Mouse (Mus musculus) ovary, postnatal 36 days (tissue): ENCODE data around the gene Lpcat2b.
"Not testable (repeated sequence)": the region's sequence is repeated elsewhere in the genome, so short reads cannot be mapped to it uniquely, and the experiment has no call there.

Experiments used
- DNase-seq: peaks from one replicate; pipeline ENCODE4 v3.0.0; 2022; ENCODE audit warnings: low spot score, mixed read lengths

Lpcat2b gene

DNA sequence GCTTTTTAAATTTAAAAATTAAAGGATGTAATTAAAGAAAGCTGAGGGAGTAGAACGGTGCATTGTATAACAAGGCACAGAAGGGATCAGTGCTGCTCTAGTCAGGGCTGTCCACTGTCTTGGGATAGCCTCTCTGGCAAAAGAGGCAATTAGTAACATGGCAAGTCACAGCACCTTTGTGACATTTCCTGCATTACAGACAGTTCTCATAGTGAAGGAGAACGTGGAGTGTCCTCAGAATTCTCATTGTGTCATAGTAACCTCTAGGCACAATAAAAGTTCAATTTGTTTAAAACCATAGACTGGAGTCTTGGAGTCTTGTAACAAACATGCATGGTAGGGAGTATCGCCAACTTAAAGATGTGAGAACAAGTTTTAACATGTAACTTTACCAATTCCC lies at the start of gene Lpcat2b:
TSS of gene Lpcat2b (plus strand) at position 301 of the 400 bp plus-strand sequence.
- no peak for DNase-seq

DNA sequence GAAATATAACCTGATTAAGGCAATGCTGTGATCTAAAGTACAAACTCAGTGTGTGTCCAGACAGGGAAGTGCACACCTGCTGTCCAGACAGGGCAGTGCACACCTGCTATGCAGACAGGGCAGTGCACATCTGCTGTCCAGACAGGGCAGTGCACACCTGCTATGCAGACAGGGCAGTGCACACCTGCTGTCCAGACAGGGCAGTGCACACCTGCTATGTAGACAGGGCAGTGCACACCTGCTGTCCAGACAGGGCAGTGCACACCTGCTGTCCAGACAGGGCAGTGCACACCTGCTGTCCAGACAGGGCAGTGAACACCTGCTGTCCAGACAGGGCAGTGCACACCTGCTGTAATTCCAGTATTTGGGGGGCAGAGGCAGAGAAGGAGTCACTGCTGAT lies 44.9 kb upstream of the Lpcat2b start:
- not testable (repeated sequence) for DNase-seq

DNA sequence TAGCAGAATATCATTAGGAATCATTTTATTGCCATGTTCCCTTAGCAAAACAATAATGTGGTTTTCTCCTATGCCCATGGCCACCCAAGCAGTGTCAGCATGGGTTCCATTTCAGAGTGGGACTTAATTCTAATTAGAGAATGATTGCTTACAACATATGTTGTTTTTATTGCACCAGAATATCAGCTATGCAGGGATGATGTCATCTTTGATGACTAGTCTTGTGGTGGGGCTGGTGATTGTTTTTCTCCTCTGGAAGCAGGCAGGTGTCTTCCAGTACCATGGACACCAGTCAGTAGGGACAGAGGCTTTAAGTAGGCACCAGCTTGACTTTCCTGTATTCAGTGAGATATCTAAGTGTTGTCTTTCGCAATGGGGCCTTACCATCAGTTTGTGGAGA lies 43.6 kb upstream of the Lpcat2b start:
- no peak for DNase-seq

DNA sequence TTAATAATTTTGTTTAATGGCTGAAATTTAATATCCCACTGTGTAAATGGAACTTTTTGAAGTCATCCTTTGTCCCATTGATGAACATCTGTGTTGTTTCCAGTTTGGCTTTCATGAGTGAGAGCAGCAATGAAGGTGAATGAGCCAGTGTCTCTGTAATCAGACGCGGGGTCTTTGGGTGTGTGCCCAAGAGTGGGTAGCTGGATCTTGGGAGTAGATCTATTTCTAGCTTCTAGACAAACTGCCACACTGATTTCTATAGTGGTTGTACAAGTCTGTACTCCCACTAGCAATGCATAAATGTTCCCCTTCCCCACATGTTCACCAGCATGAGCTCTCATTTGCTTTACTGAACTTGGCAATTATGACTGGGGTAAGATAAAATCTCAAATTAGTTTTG lies 42.0 kb upstream of the Lpcat2b start:
- DNase-seq, result no peak

DNA sequence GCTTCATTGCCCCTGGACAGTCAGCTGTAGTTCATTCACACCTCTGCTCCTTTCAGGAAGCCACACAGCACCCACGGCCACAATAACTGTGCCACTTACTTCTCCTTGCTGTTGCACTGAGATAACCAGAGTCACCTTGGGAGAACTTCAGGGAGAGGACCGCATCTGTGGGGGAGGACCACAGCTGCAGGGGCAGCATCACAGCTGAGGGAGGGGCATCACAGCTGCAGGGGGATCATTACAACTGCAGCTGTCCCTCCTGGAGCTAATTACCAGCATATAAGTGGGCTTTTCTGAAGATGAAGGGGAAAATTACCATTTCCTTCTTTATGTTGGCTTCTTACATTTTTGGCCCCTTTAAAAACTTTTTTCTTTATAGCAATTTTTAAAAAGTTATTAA lies 36.9 kb upstream of the Lpcat2b start:
- no peak for DNase-seq

DNA sequence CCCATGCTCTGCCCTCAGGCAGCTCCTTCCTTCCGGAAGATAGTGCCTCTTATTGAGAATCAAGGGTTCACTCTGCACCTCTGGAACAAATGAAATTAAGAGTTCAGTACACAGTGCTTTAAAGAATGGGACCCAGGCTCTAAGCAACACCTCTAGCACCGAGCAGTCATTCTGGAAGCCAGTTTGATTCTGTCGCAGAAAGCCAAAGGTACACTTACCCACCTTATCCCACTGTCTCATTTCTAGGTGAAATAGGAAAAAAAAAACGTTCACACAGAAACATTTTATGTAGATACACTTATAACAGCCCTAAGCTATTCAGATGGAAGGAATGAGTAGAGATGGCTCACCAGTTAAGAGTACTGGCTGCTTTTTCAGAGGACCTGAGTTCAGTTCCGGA lies 28.9 kb upstream of the Lpcat2b start, which contains the start of gene Ephx4:
TSS of gene Ephx4 (plus strand) at position 301 of the 400 bp plus-strand sequence.
- no peak for DNase-seq

DNA sequence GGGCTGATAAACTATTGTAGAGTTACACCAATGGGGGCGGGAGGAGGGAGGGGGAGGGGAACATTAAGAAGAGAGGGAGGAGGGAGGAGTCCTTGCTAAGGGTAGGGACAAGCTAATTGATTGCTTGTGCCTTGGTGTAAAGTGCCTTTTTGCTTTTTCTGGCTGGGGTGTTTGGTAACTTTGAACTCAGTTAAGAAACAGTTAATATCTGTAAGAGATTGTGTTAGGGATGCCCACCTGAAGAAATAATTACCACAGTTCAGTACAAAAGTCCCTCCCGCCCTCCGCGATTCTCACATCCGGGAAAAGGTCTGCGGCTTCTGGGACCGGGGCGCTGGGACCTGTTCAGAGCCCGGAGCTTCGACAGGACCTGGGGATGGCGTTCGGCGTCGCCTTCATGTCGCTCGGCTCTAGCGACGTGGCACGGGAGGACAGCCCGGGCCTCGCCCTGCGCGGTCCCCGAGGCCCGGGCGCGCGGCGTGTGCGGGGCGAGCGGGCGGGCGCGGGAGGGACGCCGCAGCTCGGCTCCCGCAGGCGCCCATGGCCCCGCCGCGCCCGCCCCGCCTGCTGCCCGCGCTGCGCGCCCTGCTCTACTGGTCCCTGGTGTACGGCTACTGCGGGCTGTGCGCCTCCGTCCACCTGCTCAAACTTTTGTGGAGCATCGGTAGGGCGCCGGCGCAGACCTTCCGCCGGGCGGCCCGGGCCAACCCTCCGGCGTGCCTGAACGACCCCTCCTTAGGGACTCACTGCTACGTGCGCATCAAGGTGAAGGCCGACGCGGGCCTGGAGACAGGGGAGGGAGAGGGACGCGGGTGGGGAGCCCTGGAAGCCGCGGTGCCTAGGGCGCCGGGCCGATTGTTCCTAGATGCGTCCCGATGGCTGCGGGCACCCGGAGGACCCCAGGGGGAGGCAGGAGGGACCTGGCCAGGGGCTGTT lies 28.1 kb upstream of the Lpcat2b start:
- DNase-seq, result peak; percentile 35

DNA sequence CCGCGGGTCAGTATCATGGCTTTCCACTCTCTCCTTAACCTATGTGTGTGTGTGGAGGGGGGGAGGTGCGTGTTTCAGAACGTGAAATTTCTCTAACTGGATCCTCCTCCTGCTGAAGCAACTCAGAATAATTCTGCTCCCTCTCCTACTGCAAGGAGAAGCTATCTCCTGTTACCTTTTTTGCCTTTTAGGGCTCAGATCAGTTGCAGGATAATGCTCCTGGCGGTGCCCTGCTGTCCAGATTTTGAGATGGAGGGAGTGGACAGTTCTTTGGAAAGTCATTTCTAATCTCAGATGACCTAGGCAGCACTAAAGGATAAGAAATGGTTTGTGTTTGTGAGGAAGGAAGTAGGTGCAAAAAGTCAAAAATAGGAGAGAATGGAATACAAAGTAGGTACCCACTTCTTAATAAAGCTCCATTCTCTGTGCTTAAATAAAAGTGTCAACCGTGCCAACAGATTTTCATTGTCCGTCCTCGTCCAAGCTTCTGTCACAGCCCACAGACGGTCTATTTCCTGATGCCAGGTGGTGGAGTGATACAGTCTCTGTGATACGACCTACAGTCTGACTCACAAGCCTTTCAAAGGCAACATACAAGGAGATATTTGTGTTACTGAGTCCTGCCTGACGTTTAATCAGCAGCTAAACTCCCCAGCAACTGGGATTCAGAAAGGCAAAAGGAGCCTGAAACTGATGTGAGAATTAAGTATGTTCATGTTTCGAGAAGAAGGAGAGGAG lies 27.2 kb upstream of the Lpcat2b start:
- no peak for DNase-seq

DNA sequence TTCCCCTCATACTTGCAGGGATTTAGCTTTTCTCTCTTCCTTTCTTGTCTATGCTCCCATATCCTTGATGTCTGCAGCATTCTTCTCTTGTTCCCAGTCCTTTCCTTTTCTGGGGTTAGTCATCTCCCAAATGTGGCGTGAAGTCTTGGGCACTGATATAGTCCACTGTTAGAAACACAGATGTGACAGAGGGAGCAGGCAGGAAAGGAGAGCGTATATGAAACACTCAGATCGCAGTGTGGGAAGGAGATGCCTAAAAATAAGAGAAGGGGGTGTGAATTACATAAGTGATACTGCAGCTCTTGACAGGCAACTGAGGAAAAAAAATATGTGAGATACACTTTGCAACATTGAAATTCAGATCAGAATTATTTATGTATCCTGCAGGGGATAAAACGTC lies 26.0 kb upstream of the Lpcat2b start:
- no peak for DNase-seq

DNA sequence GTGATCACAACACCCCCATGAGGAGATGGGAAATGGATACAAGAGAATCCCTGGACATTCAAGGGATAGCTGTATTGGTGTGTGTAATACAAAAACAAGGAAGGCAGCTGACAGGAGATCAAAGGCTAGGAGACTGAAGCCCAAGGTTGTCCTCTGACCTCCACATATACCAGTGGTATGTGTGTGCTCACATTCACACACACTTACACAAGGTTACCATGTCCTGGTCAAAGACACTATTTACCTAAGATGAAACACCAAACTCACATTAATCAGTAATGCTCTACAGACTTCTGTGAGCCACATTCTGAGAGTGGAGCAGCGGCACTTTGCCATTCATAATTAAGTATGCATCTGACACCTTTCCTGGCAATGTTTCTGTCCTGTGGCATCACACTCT lies 21.0 kb upstream of the Lpcat2b start:
- no peak for DNase-seq

DNA sequence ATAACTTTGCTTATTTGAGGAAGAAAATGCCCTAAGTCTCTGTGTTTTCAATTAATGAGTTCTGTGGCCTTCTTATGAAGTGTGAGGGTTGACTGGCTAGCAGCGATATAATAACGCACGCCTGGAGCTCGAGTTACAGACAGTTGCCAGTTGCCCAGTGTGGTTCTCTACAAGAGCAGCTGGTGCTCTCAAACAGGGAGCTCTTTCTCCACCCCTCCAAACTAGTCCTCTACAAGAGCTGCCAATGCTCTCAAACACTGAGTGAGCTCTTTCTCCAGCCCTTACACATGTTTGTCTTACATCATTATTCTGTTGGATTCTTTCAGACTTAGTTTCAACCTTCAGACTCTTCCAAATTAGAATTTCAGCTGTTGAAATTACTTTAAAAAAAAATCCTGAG lies 20.0 kb upstream of the Lpcat2b start:
- DNase-seq, result no peak

DNA sequence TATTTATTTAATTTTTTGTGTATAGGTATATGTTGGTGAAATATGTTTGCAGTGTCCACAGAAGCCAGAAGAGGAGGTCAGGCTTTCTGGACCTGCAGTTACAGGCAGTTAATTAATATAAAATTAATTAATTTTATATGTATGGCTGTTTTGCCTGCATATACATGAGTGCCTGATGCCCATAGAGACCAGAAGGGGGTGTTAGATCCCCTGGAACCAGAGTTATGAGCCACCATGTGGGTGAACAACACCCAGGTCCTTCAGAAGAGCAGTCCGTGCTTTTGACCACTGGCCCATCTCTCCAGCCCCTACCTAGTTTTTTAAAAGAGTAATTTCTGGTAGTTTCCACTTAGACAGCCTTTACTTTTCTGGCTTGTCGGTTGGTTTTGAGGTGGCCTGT lies 19.1 kb upstream of the Lpcat2b start:
- no peak for DNase-seq

DNA sequence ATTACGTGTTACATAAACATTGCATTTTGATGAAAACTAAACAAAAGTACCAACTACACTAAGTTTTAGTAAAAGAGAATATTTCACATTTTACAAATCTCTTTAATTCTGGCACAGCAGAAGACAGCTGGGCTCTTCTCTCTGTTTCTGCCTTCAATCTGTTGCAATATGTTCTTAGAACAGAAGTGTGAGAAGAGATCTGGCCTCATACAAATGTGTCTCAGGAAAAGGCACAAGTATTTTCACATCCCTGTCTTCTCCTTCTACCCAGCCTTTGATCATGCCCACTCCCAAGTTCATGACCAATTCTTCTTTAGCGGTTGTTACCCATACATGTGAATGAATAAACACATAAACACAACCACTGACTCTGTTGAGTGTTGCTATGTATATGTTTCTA lies 16.3 kb upstream of the Lpcat2b start:
- no peak for DNase-seq

DNA sequence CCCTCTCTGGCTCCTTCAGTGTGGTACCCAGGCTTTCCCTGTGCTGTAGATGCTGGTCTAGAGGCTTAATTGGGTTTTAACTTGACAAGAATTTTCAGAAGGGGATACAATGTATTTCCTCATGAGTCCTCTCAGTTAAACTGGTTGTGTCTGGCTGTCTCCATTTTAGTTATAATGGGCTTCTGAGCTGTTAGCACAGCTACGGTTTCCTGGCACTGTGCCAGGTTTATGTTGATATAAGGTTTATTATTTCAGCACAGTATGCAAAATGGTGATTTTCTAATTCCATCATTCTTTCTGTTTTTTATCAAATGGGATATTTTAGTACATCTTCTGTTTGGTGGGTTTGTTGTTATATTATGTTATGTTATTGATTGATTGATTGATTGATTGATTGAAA lies 9.7 kb upstream of the Lpcat2b start:
- DNase-seq, result no peak

DNA sequence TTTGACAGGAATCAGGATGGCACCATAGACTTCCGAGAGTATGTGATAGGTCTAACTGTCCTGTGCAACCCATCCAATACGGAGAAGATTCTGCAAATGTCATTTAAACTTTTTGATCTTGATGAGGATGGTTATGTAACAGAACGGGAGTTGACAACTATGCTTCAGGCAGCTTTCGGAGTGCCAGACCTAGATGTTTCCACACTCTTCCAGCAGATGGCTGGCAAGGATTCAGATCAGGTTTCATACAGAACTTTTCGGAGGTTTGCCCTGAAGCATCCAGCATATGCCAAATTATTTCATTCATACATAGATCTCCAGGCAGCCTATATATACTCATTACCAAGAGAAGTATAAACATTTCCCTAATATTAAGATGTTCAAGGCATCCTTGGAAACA lies 2.7 kb downstream of the Lpcat2b start:
- no peak for DNase-seq

DNA sequence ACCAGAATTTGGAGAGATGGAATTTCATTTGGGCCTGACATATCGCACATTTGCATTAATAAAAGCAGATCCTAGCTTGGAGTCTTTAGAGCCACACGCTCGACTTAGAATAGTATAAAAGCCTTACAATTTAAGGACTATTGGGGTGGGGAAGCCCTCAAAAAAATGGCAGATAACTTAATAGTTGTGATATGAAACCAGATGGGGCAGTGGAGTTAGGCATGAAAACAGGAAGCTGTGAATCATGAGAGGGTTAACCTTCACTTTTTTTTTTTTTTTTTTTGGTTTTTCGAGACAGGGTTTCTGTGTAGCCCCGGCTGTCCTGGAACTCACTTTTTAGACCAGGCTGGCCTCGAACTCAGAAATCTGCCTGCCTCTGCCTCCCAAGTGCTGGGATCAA lies 4.8 kb downstream of the Lpcat2b start:
- no peak for DNase-seq

DNA sequence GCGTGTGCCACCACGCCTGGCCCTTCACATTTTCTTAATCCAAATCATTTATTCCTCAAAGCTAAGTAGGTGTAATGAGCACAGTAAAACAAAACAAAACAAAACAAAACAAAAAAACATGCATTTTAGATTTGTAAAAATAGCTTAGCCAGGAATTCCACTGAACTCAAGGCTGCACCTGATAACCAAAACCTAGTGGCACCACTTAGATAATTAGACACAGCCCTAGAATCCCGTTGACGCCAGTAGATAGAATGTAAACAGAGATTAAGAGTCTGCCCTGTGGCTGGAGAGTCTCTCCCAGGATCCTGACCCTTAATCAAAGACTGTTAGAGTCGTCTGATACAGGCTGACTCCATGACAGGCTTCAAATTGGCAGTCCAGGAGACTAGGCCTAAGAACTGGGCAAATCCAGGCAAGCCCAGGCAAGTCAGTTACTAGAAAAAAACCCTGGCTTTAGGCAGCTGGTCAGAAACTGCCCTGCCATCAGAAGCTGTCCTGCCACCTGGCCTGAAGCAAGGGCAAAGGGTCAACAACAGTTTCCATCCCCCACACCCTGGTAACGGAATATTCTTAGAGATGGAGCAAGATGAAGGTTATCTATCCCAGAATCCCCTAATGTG lies 5.3 kb downstream of the Lpcat2b start:
- DNase-seq, result no peak

DNA sequence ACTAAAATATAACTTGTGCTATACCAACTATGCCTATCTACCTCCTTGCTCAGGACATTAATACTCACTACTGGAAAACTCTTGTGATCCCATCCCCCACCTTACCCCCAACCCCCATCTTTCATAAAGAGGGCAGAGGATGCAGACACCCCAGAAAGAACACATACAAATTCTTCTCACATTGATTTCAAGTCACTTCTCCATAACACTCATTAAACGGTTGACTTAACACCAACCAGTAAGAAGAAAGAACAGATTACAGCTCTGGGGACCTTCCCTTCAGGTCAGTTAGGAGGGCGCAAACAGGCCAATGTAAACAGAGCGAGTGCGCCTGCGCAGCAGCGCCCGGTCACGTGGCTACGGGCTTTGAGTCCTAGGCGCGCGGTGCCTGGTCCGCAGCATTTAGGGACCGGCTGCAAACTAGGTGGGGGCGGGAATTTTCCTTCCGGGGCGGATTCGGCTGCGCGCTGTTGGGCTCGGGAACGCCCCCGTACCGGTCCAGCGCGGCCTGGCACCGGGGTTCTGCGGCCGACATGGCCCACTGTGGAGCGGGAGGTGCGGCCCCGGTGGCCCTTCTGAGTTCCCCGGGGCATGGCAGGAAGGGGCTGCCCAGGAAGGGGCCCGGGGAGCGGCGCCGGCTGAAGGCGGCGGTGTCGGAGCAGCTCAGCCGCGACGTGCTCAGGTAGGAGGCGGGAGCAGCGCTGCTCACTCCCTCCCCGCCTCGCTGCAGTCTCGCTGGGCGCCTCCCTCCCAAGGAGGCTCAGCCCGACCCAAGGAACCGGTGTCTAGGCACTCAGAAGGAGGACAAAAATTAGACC lies 6.3 kb downstream of the Lpcat2b start, which contains the start of gene Btbd8:
TSS of gene Btbd8 (plus strand) at position 534 of the 818 bp plus-strand sequence.
- DNase-seq, result peak; percentile 94

DNA sequence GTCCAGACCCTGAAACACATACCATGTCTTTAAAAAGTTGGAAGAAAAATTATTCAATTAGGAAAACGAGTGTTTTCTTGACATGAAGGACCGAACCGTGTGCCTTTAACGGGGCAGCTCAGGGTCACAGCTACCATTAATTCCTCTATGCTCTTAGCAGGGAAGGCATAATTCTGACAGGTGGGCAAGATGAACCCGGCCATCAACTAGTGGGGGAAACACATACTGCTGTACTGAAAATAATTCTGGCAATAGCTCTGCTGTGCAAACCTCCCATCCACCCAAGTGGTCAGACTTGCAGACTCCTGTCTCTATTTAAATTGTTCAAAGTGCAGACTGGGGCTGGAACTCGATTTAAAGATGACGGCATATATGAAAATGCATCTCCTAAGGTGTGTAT lies 7.0 kb downstream of the Lpcat2b start:
- DNase-seq, result no peak

DNA sequence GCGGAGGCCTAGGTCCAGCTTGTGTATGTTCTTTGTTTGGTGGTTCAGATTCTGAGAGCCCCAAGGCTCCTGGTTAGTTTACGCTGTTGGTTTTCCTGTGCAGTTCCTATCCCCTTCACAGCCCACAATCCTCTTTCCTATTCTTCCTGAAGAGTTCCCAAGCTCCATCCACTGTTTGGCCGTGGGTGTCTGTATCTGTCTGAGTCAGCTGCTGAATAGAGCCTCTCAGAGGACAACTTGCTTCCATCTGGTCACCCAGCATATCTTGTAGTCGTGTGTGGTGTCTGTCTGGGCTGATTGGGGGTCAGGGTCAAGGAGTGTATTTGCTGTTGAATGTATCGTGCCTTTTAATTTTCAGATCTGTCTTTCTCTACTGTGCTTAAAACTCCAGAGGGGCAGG lies 10.5 kb downstream of the Lpcat2b start:
- no peak for DNase-seq

DNA sequence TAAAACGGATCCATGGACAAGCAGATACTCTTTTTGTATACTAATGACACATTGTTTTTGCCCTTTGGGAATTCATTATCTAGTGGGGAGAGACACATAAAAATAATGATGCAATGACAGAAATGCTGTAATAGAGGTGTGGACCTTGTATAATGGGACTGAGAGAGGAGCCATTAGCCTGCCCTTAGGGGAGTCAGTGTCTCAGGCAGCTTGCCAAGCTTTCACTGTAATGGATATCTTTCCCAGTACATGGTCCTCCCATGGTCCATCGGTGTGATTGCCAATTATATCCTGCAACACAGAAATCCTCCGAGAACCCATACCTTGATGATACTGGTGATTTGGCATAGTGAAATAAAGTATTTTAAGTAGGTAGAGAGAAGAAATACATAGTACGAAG lies 12.9 kb downstream of the Lpcat2b start:
- DNase-seq, result no peak

DNA sequence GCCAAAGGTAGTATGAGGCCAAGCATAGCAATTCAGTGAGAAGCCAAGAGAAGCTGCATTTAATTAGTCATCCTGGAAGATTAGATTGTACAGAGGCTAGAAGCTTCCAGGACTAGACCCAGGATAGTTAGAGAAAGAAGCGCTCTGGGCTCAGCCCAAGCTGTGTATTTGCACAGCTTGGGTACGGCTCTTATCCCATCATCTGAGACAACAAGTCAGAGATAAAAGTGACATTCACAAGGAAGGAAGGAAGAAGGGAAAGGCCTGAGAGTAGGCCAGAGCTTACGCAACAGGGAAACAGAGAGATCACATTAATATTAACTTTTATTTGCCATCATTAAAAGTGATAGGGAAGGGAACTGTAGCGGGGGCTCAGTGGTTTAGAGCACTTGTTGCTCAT lies 16.6 kb downstream of the Lpcat2b start:
- no peak for DNase-seq
